Mouse (Mus musculus): ENCODE results near the gene Rasip1.

The Rasip1 gene

GRCm38 (mm10) chr7:45685811-45686210, 58.5 kb downstream of the Rasip1 start:
- DNase-seq (ENCODE audit: low read depth, low spot score) = no peak

GRCm38 (mm10) chr7:45686841-45687240, 59.6 kb downstream of the Rasip1 start:
- no peak for DNase-seq (ENCODE audit: low read depth, low spot score)

Data from skeletal muscle tissue, adult 2 months (tissue).